Mouse (Mus musculus) liver, embryonic 14.5 days (tissue): Measurements from ENCODE around the gene Prkg1.

Experiments
- CTCF ChIP-seq: IDR thresholded peaks from 2 replicates; pipeline ENCODE4 v1.5.1; 2016; ENCODE audit warnings: antibody characterized with exemption, low read depth, control low read depth
- EP300 ChIP-seq: IDR thresholded peaks from 2 replicates; pipeline ENCODE4 v1.6.1; 2016; ENCODE audit warnings: antibody characterized with exemption, low read depth

DNA sequence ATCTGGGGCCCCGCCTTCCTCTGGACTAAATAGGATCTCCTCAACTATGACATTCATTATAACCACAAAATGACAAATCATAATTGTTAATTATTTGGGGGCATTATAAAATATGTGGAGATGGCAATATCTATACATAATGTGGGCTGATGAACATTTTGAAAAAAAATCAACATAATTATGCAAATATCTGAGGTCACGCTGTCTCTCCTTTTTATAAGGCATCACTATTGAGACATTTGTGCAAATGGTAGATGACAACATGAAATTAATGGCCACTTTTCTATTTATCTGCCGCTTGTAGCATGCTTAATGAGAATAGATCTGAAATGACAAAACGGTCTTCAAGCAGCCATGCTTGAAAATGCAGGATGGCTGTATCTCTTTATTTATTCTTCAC, 782.4 kb downstream of the Prkg1 start:
- TF ChIP-seq CTCF = no peak
- no peak for TF ChIP-seq EP300
